Mouse (Mus musculus) lung, adult 2 months (tissue): Measurements from ENCODE around the gene Rbmx2.

Source experiments
- CTCF ChIP-seq: fragments of 200-500 bp; IDR thresholded peaks from 2 replicates; pipeline ENCODE4 v1.5.1; 2011; ENCODE audit warnings: mild to moderate bottlenecking, low read length, control low read depth; ENCODE audit not compliant: insufficient read depth
- POLR2A ChIP-seq: fragments of 200-500 bp; IDR thresholded peaks from 2 replicates; pipeline ENCODE4 v1.6.1; 2011; ENCODE audit warnings: low read depth, mild to moderate bottlenecking, control low read depth, low read length, borderline replicate concordance; ENCODE audit errors: extremely low read depth

GRCm38 (mm10) chrX:48683451-48683850, 11.4 kb upstream of the Rbmx2 start:
- peak; percentile 30; the same call in 1 of the 2 replicates for TF ChIP-seq CTCF
- TF ChIP-seq POLR2A: no peak
